Mouse (Mus musculus) liver, adult 2 months (tissue): ENCODE results near the gene Arid4b. TPM values are rescaled to one million over a fixed set of nuclear protein-coding genes. Genes with fewer than 3 reads are reported as not detected.
"Not testable (repeated sequence)": the region's sequence is repeated elsewhere in the genome, so short reads cannot be mapped to it uniquely, and the experiment has no call there.

Experiments
- DNase-seq: peaks from one replicate; pipeline ENCODE4 v3.0.0-alpha.2; 2011; ENCODE audit warnings: low read depth, low spot score; ENCODE audit errors: extremely low read depth
- H3K27ac ChIP-seq: fragments of 200-500 bp; replicated peaks from 2 replicates; pipeline ENCODE4 v1.5.1; 2012; ENCODE audit warnings: low read depth, mild to moderate bottlenecking, control low read depth, inconsistent platforms, low read length; ENCODE audit not compliant: insufficient read depth
- H3K27me3 ChIP-seq: fragments of 200-500 bp; 2 replicates; pipeline ENCODE4 v1.6.1; 2012; ENCODE audit warnings: mild to moderate bottlenecking, moderate library complexity, low read length, inconsistent platforms; ENCODE audit not compliant: control insufficient read depth, insufficient read depth
- H3K36me3 ChIP-seq: fragments of 200-500 bp; 2 replicates; pipeline ENCODE4 v1.6.1; 2012; ENCODE audit warnings: low read length, inconsistent platforms; ENCODE audit not compliant: control insufficient read depth, insufficient read depth
- H3K4me1 ChIP-seq: fragments of 200-500 bp; 2 replicates; pipeline ENCODE4 v1.6.1; 2011; ENCODE audit warnings: low read length; ENCODE audit not compliant: control insufficient read depth, insufficient read depth
- H3K4me3 ChIP-seq: fragments of 200-500 bp; 2 replicates; pipeline ENCODE4 v1.5.1; 2011; ENCODE audit warnings: low read depth, mild to moderate bottlenecking, control low read depth, low read length, moderate library complexity; ENCODE audit not compliant: insufficient read depth
- H3K79me2 ChIP-seq: fragments of 200-500 bp; 2 replicates; pipeline ENCODE4 v1.6.1; 2012; ENCODE audit warnings: inconsistent platforms, mild to moderate bottlenecking, low read length, moderate library complexity; ENCODE audit not compliant: control insufficient read depth, insufficient read depth
- H3K9ac ChIP-seq: fragments of 200-500 bp; 2 replicates; pipeline ENCODE4 v1.6.1; 2012; ENCODE audit warnings: low read depth, mild to moderate bottlenecking, control low read depth, inconsistent platforms, low read length
- CTCF ChIP-seq: fragments of 200-500 bp; IDR thresholded peaks from 2 replicates; pipeline ENCODE4 v1.5.1; 2011; ENCODE audit warnings: low read depth, low read length, control low read depth
- POLR2A ChIP-seq: fragments of 200-500 bp; IDR thresholded peaks from 2 replicates; pipeline ENCODE4 v1.6.1; 2011; ENCODE audit warnings: low read length, control low read depth; ENCODE audit not compliant: insufficient read depth; ENCODE audit errors: extremely low read depth
- WGBS: fragments of 180-500 bp; shearing (Covaris S2); methylation state at CpG from one replicate; pipeline ENCODE4 v1.1.7; 2018; 5-methylcytosine and 5-hydroxymethylcytosine counted together
- polyA plus RNA-seq: library from polyadenylated mRNA; depleted of rRNA; stranded (reverse); fragments of >200 nt; gene quantifications from 2 replicates; pipeline ENCODE4 v1.2.3, GENCODE M21; 2012; rRNA removed
- total RNA-seq: library from RNA; depleted of rRNA; stranded (reverse); fragments of >200 nt; gene quantifications from 2 replicates; pipeline ENCODE4 v1.2.3, GENCODE M21; 2014; rRNA removed

Gene Arid4b
- total RNA-seq (13.5 and 14.5 TPM in 2 replicates), polyA plus RNA-seq (1.8 and 3.0 TPM in 2 replicates)

DNA sequence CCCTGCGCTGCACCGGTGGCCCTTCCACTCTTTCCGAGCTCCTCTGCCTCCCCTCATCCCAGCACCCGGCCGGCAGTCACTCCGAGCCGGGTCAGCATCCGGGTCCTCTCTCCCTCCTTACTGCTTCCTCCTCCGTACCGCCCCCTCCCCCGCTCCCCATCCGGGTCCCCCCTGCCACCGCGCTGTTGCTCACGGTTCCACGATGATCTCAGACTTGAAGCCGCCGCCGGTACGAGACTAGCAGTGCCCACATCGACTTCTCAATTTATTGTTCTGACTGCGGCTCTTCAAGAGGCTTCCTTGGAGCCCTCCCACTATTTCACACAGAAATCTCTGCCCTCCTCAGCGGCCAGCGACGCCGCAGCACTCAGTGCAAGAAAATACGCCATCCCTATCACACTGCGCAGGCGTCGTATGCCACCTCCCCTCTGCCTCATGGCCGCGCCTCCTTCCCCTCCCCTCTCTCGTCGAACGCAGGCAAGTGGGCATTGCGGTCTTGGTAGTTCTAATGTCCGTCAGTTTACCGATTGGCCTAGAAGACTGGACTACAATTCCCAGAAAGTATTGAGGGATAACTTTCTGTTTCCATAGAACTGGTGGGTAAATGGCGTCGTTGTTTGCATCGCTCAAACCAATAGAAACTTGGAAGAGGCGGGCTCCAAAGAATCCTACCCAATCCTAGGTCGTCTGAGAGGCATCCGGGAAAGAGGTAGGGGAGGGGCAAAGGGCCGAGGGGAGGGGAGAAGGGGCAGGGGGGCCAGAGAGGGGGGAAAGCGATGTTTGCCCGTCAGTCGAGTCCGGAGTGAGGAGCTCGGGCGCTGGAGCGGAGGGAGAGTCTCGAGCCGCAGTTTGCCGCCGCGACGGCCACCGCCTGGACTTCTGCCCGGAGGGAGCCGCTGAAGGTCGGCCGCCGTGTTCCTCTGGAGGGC lies at the start of gene Arid4b, which contains the start of gene Ggps1:
TSS of gene Arid4b (plus strand) at position 220 of the 929 bp plus-strand sequence.
TSS of gene Ggps1 (minus strand) at position 476 of the 929 bp plus-strand sequence.
- Histone ChIP-seq H3K9ac (peak within 1 kb of the TSS; percentile 92), H3K4me1 (peaks cover 4% of the 10 kb centered on the region), H3K27me3 (no peaks in the 10 kb centered on the region), H3K27ac (peak within 1 kb of the TSS; percentile 87), H3K79me2 (peaks cover 15% of the 10 kb centered on the region), H3K36me3 (peaks cover 3% of the 10 kb centered on the region; the same call in 1 of the 2 replicates), H3K4me3 (peak within 1 kb of the TSS; percentile 82)
- DNase-seq: peak; percentile 100
- WGBS: under 1% methylated on average over 63 of the region's 64 CpGs
- TF ChIP-seq CTCF (no peak), POLR2A (peak; percentile 91)

- TF ChIP-seq CTCF (no peak), POLR2A (no peak)
- no peak for DNase-seq
- Histone ChIP-seq H3K27ac (no peak overlapping the region), H3K36me3 (peaks cover 24% of the 10 kb centered on the region), H3K27me3 (no peaks in the 10 kb centered on the region), H3K79me2 (no peaks in the 10 kb centered on the region; the same call in 1 of the 2 replicates), H3K9ac (no peak overlapping the region), H3K4me1 (no peaks in the 10 kb centered on the region), H3K4me3 (no peak overlapping the region)
- 93% methylated on average over 2 of the region's 2 CpGs for WGBS
Measured at GRCm38 (mm10) chr13:14014001-14014400, 49.0 kb upstream of the Arid4b start.

DNA sequence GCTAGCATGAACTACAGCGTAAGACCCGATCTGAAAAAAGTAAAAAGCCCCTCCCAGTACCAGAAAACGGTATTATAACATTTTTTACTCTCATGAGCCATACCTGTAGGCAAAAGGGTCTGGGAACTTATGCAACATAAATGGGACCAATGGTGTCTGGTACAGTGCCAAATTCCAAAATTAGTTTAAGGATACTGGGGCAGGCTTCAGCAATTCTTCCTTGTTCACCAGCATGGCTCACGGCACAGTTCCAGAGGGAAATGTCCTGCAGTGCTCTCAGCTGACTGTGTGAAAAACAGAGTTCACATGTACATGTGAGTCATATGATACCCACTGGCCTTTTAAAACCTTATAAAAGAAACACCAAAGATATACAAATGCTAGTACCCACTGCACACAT lies 48.5 kb upstream of the Arid4b start:
- Histone ChIP-seq H3K27me3 (no peaks in the 10 kb centered on the region), H3K79me2 (no peaks in the 10 kb centered on the region; the same call in 1 of the 2 replicates), H3K9ac (no peak overlapping the region), H3K4me3 (no peak overlapping the region), H3K4me1 (no peaks in the 10 kb centered on the region), H3K36me3 (peaks cover 27% of the 10 kb centered on the region), H3K27ac (no peak overlapping the region)
- DNase-seq: no peak
- TF ChIP-seq CTCF: no peak
- TF ChIP-seq POLR2A: no peak
- 92% methylated on average over 4 of the region's 4 CpGs for WGBS

GRCm38 (mm10) chr13:14015609-14016008 lies 47.4 kb upstream of the Arid4b start:
- H3K27me3 ChIP-seq: no peaks in the 10 kb centered on the region
- no peak overlapping the region for H3K9ac ChIP-seq

DNA sequence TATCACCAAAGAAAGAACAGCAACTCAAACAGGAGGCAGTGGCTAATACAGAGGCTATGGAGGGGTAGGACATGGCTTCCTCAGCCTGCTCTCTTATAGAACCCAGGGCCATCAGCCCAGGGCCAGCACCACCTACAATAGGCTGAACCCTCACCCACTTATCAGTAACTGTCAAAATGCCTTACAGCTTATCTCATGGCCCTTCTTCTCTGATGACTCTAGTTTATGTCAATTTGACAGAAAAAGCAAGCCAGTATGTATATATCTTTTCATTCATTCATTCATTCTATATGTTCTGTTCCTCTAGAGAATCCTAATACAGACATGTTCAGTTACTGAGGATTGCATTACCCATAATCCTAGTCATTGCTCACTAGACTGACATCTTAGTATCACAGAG lies 44.7 kb upstream of the Arid4b start:
- H3K27ac ChIP-seq: no peak overlapping the region
- TF ChIP-seq POLR2A (no peak), CTCF (no peak)
- no peaks in the 10 kb centered on the region for H3K4me1 ChIP-seq
- H3K36me3 ChIP-seq: peaks cover 16% of the 10 kb centered on the region
- no peaks in the 10 kb centered on the region for H3K27me3 ChIP-seq
- no peak overlapping the region for H3K4me3 ChIP-seq
- no peak for DNase-seq
- H3K79me2 ChIP-seq: no peaks in the 10 kb centered on the region; the same call in 1 of the 2 replicates
- no peak overlapping the region for H3K9ac ChIP-seq

More at GRCm38 (mm10) chr13:14015609-14016008, 47.4 kb upstream of the Arid4b start:
- peaks cover 22% of the 10 kb centered on the region for H3K36me3 ChIP-seq
- 81% methylated on average over 6 of the region's 6 CpGs for WGBS
- H3K27ac ChIP-seq: no peak overlapping the region
- no peaks in the 10 kb centered on the region for H3K4me1 ChIP-seq
- no peak for DNase-seq
- H3K79me2 ChIP-seq: no peaks in the 10 kb centered on the region; the same call in 1 of the 2 replicates
- no peak for TF ChIP-seq POLR2A
- TF ChIP-seq CTCF: no peak
- no peak overlapping the region for H3K4me3 ChIP-seq

GRCm38 (mm10) chr13:14018852-14019251 lies 44.2 kb upstream of the Arid4b start:
- Histone ChIP-seq H3K27ac (no peak overlapping the region), H3K27me3 (no peaks in the 10 kb centered on the region), H3K4me3 (no peak overlapping the region), H3K79me2 (no peaks in the 10 kb centered on the region; the same call in 1 of the 2 replicates), H3K4me1 (no peaks in the 10 kb centered on the region), H3K36me3 (peaks cover 13% of the 10 kb centered on the region), H3K9ac (no peak overlapping the region)
- 78% methylated on average over 3 of the region's 3 CpGs for WGBS
- DNase-seq: no peak
- TF ChIP-seq POLR2A (no peak), CTCF (no peak)

GRCm38 (mm10) chr13:14021417-14021816 lies 41.6 kb upstream of the Arid4b start:
- H3K4me1 ChIP-seq, DNase-seq, H3K27me3 ChIP-seq, H3K27ac ChIP-seq, H3K9ac ChIP-seq, H3K4me3 ChIP-seq, H3K79me2 ChIP-seq: not testable (repeated sequence)
- H3K36me3 ChIP-seq: peaks cover 13% of the 10 kb centered on the region
- 77% methylated on average over 12 of the region's 12 CpGs for WGBS
